Mouse (Mus musculus) thymus, adult 2 months (tissue): ENCODE results near the gene Ubr4.

ENCODE experiments used
- CTCF ChIP-seq: fragments of 200-500 bp; IDR thresholded peaks from 2 replicates; pipeline ENCODE4 v1.5.1; 2012; ENCODE audit warnings: mild to moderate bottlenecking, control low read depth, low read length, moderate library complexity, borderline replicate concordance; ENCODE audit not compliant: control insufficient read depth, poor library complexity, insufficient read depth; ENCODE audit errors: extremely low read depth
- POLR2A ChIP-seq: fragments of 200-500 bp; IDR thresholded peaks from 2 replicates; pipeline ENCODE4 v1.6.1; 2012; ENCODE audit warnings: mild to moderate bottlenecking, low read length, control low read depth, moderate library complexity; ENCODE audit not compliant: control insufficient read depth, poor library complexity, insufficient read depth; ENCODE audit errors: extremely low read depth

DNA sequence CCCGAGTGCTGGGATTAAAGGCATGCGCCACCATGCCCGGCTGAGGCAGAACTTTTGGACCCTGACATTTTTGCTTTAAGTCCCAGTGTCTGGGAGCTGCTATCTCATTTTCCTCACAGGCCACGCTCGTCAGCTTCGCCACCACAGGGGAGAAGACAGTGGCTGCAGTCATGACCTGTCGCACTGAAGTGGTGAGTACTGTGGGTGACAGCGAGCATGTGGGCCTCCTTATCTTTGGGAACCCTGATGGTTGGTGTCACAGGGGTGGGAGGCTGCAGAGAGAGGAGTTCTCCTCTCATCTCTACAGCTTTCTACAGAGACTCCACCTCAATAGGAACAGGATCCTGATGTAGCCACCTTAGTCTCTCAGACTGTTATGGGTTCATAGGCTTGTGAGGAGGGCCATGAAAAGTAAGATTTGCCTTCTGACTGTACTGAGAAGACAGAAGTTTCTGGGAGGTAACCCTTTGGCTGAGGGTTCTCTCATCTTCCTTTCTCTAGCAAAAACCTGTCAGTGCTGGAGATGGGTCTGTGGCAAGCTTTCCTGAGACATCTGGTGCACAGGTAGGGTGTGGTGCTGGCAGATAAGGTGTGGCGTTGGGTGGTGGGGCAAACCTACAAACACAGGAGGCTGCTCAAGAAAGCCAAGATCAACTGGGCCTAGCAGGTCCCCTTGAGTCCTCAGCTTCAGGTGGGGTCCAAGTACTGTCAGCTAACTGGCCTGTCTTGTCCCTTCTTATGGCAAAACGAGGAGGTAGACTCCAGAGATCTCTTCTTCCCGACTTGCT is 8.5 kb downstream of the Ubr4 start:
- TF ChIP-seq POLR2A: no peak
- TF ChIP-seq CTCF: no peak
